Mouse (Mus musculus): ENCODE results near the gene Olfr1076. TPM values are rescaled to one million over a fixed set of nuclear protein-coding genes. Genes with fewer than 3 reads are reported as not detected.

Gene Olfr1076
- polyA plus RNA-seq (2012; rRNA removed), result not detected in 2 replicates

DNA sequence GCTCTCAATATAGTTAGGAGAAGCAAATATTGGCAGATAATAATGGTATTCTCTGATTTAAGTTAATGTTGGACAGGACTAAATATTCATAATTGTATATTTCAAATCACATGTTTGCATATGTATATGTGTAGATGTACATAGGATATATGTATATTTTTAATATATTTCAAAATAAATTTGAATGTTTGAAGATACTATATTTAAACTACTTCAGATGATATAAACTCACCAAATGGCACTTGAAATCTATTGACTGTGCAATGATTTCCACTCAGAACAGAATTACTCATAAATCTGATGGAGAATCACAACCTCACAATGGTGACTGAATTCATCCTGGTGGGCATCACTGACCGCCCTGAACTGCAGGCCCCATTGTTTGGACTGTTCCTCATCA, at the start of gene Olfr1076:
Gene Olfr1076, plus strand, starts transcription at position 301 of the 400 bp plus-strand sequence.

DNA sequence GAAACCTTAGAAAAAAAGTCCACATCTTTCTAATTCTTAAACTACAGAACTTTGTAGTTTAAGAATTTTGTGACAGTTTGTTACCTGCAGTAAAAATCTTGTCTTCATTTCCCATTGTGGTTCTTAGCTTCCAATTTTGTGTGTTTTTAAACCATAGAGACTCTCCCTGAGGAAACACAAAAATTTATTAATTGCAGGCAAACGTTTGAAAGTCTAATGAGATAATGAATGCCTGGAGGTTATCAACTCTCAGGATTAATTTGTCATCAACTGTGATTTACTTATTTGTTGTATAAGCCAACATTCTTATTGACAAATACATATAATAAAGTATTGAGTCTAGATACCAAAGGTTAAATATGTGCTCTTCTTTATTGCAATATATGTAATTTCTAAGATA, 21.0 kb upstream of the Olfr1076 start, which contains the start of gene Olfr228:
Gene Olfr228, minus strand, starts transcription at position 101 of the 400 bp plus-strand sequence.

DNA sequence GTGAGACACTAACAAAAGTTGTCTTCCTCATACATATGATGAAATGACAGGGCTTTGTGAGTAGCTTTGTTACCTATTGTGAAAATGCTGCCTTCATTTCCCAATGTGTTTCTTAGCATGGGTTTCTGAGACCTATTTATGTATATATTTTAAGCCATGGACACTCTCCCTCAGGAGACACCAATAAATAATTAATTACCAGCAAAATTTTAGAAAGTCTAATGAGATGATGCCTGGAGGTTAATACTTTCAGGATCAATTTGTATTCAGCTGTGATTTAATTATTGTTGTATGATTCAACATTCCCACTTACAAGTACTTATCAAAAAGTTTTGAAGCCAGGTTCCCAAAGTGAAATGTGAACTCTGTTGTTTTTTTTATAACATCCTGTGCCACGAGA, 34.1 kb downstream of the Olfr1076 start, which contains the start of gene Olfr1079:
Gene Olfr1079, minus strand, starts transcription at position 101 of the 400 bp plus-strand sequence.

DNA sequence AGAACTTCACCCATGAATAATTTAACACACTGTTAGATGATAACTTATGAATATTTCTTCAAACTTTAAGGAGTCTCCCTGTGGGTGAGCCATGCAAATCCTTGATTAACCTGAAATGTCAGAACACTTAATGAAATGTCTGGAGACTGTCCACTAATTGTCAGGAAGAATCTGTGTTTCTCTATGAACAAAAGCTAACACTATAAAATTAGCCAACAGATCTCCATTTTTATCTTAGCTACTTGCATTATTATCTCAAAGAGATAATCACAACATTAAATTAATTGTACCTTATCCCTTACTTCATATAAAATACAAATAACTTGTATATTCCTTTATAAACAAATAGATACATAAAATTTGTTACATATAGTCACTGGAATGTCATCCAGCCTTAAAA, 49.9 kb downstream of the Olfr1076 start, which contains the start of gene Olfr1080:
Gene Olfr1080, minus strand, starts transcription at position 101 of the 400 bp plus-strand sequence.

Other genes starting within 250 kb of the Olfr1076 start
- not detected in 2 replicates for gene Olfr1051, start 229.4 kb upstream of the Olfr1076 start, polyA plus RNA-seq (2012; rRNA removed)
- not detected in 2 replicates for gene Olfr1052, start 216.0 kb upstream of the Olfr1076 start, polyA plus RNA-seq (2012; rRNA removed)
- gene Olfr1053, start 193.2 kb upstream of the Olfr1076 start, polyA plus RNA-seq (2012; rRNA removed), result not detected in 2 replicates
- gene Olfr1054, start 173.0 kb upstream of the Olfr1076 start, polyA plus RNA-seq (2012; rRNA removed), result not detected in 2 replicates
- gene Olfr1055, start 158.2 kb upstream of the Olfr1076 start, polyA plus RNA-seq (2012; rRNA removed), result not detected in 2 replicates
- not detected in 2 replicates for gene Olfr1056, start 146.0 kb upstream of the Olfr1076 start, polyA plus RNA-seq (2012; rRNA removed)
- gene Olfr1057, start 130.1 kb upstream of the Olfr1076 start, polyA plus RNA-seq (2012; rRNA removed), result not detected in 2 replicates
- not detected in 2 replicates for gene Olfr1058, start 119.9 kb upstream of the Olfr1076 start, polyA plus RNA-seq (2012; rRNA removed)
- gene Olfr1061, start 94.4 kb upstream of the Olfr1076 start, polyA plus RNA-seq (2012; rRNA removed), result not detected in 2 replicates
- not detected in 2 replicates for gene Olfr1062, start 81.7 kb upstream of the Olfr1076 start, polyA plus RNA-seq (2012; rRNA removed)
- not detected in 2 replicates for gene Olfr1065, start 57.9 kb upstream of the Olfr1076 start, polyA plus RNA-seq (2012; rRNA removed)
- not detected in 2 replicates for gene Olfr1066, start 52.2 kb upstream of the Olfr1076 start, polyA plus RNA-seq (2012; rRNA removed)
- not detected in 2 replicates for gene Olfr228, start 21.1 kb upstream of the Olfr1076 start, polyA plus RNA-seq (2012; rRNA removed)
- not detected in 2 replicates for gene Olfr1079, start 34.0 kb downstream of the Olfr1076 start, polyA plus RNA-seq (2012; rRNA removed)
- not detected in 2 replicates for gene Olfr1080, start 49.8 kb downstream of the Olfr1076 start, polyA plus RNA-seq (2012; rRNA removed)
- gene Olfr1082, start 90.5 kb downstream of the Olfr1076 start, polyA plus RNA-seq (2012; rRNA removed), result not detected in 2 replicates
- not detected in 2 replicates for gene Olfr1084, start 131.3 kb downstream of the Olfr1076 start, polyA plus RNA-seq (2012; rRNA removed)
- not detected in 2 replicates for gene Olfr1085, start 153.6 kb downstream of the Olfr1076 start, polyA plus RNA-seq (2012; rRNA removed)
- not detected in 2 replicates for gene Olfr1086, start 171.6 kb downstream of the Olfr1076 start, polyA plus RNA-seq (2012; rRNA removed)
- not detected in 2 replicates for gene Olfr1087, start 189.9 kb downstream of the Olfr1076 start, polyA plus RNA-seq (2012; rRNA removed)
- not detected in 2 replicates for gene Olfr1089, start 225.2 kb downstream of the Olfr1076 start, polyA plus RNA-seq (2012; rRNA removed)

Data from central nervous system, embryonic 18 days (tissue).